Mouse (Mus musculus) myocyte (in vitro differentiated cells): ENCODE results near the gene 9930104L06Rik. TPM values are rescaled to one million over a fixed set of nuclear protein-coding genes. Genes with fewer than 3 reads are reported as not detected.

Experiments used
- H3K27me3 ChIP-seq: one replicate; pipeline ENCODE4 v1.6.1; 2011; ENCODE audit not compliant: control insufficient read depth, insufficient read depth, insufficient read length
- H3K36me3 ChIP-seq: one replicate; pipeline ENCODE4 v1.6.1; 2011; ENCODE audit not compliant: control insufficient read depth, insufficient read depth
- H3K4me2 ChIP-seq: one replicate; pipeline ENCODE4 v1.6.1; 2011; ENCODE audit warnings: low read depth, control low read depth
- H3K4me3 ChIP-seq: one replicate; pipeline ENCODE4 v1.5.1; 2011; ENCODE audit warnings: mild to moderate bottlenecking, control low read depth, moderate library complexity
- H3K79me2 ChIP-seq: one replicate; pipeline ENCODE4 v1.6.1; 2011; ENCODE audit not compliant: control insufficient read depth, insufficient read depth
- H3ac ChIP-seq: one replicate; pipeline ENCODE4 v1.6.1; 2011; ENCODE audit not compliant: control insufficient read depth, insufficient read length
- CEBPB ChIP-seq: IDR thresholded peaks from 2 replicates; pipeline ENCODE4 v1.6.1; 2011; ENCODE audit warnings: mild to moderate bottlenecking, moderate library complexity; ENCODE audit not compliant: poor library complexity, insufficient read depth, severe bottlenecking
- E2F4 ChIP-seq: IDR thresholded peaks from one replicate; pipeline ENCODE4 v1.6.1; 2011; ENCODE audit warnings: mild to moderate bottlenecking, control low read depth, moderate library complexity; ENCODE audit not compliant: insufficient read depth
- MAX ChIP-seq: IDR thresholded peaks from one replicate; pipeline ENCODE4 v1.6.1; 2011; ENCODE audit warnings: low read depth, mild to moderate bottlenecking, control low read depth
- MYOD1 ChIP-seq, 3 experiments: IDR thresholded peaks; one replicate each; pipeline ENCODE4 v1.6.1; 2011; ENCODE audit warnings: control low read depth in 2 of 3, low read depth in 2 of 3, mild to moderate bottlenecking in 2 of 3, moderate library complexity in 1 of 3; ENCODE audit not compliant: insufficient read length in 2 of 3, control insufficient read depth in 1 of 3
- MYOG ChIP-seq, 3 experiments: IDR thresholded peaks; one replicate each; pipeline ENCODE4 v1.6.1; 2011; ENCODE audit warnings: control low read depth in 2 of 3, low read depth in 2 of 3, mild to moderate bottlenecking in 2 of 3; ENCODE audit not compliant: insufficient read length in 2 of 3, control insufficient read depth in 1 of 3, insufficient read depth in 1 of 3
- POLR2A ChIP-seq: IDR thresholded peaks from one replicate; pipeline ENCODE4 v1.6.1; 2011; ENCODE audit warnings: low read depth, mild to moderate bottlenecking, control low read depth, moderate library complexity; ENCODE audit not compliant: insufficient read length
- POLR2AphosphoS2 ChIP-seq: IDR thresholded peaks from one replicate; pipeline ENCODE4 v1.6.1; 2011; ENCODE audit warnings: low read depth, control low read depth; ENCODE audit not compliant: insufficient read length
- REST ChIP-seq: IDR thresholded peaks from one replicate; pipeline ENCODE4 v1.6.1; 2011; ENCODE audit warnings: mild to moderate bottlenecking, control low read depth, moderate library complexity; ENCODE audit not compliant: insufficient read depth, insufficient read length
- SRF ChIP-seq: IDR thresholded peaks from one replicate; pipeline ENCODE4 v1.6.1; 2011; ENCODE audit warnings: low read depth; ENCODE audit not compliant: control insufficient read depth, insufficient read length
- TCF12 ChIP-seq: IDR thresholded peaks from one replicate; pipeline ENCODE4 v1.6.1; 2011; ENCODE audit warnings: mild to moderate bottlenecking, control low read depth; ENCODE audit not compliant: poor library complexity, insufficient read depth, severe bottlenecking
- TCF3 ChIP-seq: IDR thresholded peaks from one replicate; pipeline ENCODE4 v1.6.1; 2011; ENCODE audit warnings: low read depth, control low read depth; ENCODE audit not compliant: insufficient read length
- USF1 ChIP-seq: IDR thresholded peaks from one replicate; pipeline ENCODE4 v1.6.1; 2011; ENCODE audit warnings: low read depth, mild to moderate bottlenecking, control low read depth, moderate library complexity
- polyA plus RNA-seq: library from polyadenylated mRNA; unstranded; fragments of >200 nt; fragmentation: generic; extraction: Trizol; gene quantifications from one replicate; pipeline ENCODE4 v1.2.1, GENCODE M21; 2012; ENCODE audit warnings: missing spikeins

9930104L06Rik gene
- polyA plus RNA-seq, 1 experiment: 4.5 TPM

DNA sequence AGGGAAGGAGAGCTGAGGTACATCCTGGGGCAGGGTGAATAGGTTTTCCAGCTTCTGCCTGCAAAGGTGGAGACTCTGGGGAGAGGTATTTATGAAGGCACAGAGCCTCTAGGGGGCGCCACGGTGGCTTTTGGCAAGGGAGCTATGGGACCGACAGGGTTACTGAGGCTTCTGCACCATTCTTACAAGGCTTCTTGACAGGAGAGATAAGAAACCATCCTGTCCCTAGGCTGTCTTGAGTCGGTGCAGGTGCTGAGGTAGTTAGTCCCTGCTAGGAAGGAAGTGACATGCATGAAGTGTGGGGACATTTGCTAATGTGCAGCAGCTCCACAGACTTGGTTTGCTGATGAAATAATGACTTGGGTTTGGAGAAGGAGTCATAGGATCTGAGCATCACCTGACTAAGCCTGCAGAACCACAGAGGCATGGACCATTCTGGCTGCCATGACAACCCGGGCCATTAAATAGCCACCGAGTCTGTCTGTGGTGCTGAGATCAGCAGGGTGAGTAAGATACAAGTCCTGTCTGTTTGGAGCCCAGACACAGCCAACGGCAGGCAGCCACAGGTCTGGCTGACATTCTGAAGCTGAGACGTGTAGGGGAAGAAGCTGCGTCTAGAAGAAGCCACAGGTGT is 47.2 kb downstream of the 9930104L06Rik start:
- H3K4me3 ChIP-seq: no peak overlapping the region
- no peaks in the 10 kb centered on the region for H3K79me2 ChIP-seq
- no peaks in the 10 kb centered on the region for H3K36me3 ChIP-seq
- no peak overlapping the region for H3K4me2 ChIP-seq
- H3K27me3 ChIP-seq: peaks cover 87% of the 10 kb centered on the region
- no peak for TF ChIP-seq E2F4
- TF ChIP-seq SRF: no peak
- TF ChIP-seq POLR2AphosphoS2: no peak
- no peak for TF ChIP-seq POLR2A
- no peak for TF ChIP-seq MYOD1 (IDR thresholded peaks at IDR 0.05; ENCODE audit: control insufficient read depth in 1 of 3, insufficient read length in 2 of 3, low read depth in 2 of 3)
- no peak for TF ChIP-seq CEBPB
- TF ChIP-seq MAX: no peak
- TF ChIP-seq TCF3: no peak
- TF ChIP-seq REST: no peak
- TF ChIP-seq USF1: no peak
- no peak for TF ChIP-seq TCF12
- no peak for TF ChIP-seq MYOG (IDR thresholded peaks at IDR 0.05; ENCODE audit: control insufficient read depth in 1 of 3, insufficient read depth in 1 of 3, insufficient read length in 2 of 3, low read depth in 2 of 3)
- no peak overlapping the region for H3ac ChIP-seq

DNA sequence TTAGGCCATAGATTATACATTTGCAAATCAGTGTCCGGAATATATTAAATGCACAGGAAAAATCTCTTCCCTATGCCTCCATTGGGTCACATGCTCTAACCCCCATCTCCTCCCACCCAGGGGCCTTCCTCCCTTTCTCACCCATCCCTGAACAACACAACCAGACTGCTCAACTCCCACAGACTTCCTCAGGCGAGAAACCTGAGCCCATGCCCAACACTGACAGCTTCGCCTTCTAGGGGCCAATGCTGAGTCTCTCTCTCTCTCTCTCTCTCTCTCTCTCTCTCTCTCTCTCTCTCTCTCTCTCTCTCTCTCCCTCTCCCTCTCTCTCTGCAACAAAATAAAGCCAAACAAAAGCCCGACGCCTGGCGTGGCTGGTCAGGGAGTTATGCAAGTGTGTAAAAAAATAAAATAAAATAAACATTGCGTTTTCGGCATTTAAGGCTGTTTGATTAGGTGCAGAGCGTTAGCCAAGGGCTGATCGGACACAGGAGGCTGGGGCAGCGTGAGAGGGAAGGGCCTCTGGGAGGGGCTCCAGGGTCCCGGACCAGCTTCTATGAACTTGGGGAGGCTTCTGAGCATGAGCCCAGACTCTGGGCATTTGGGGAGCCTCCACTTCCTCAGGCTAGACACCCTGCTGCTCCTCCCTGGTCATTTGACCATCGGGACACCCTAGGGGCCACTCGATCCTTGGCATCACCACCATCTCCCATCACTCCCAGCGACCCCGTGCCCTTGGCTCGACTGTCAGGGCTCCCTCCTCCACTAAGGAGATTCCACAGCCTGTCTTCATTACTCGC is 48.2 kb downstream of the 9930104L06Rik start:
- H3K4me3 ChIP-seq: no peak overlapping the region

DNA sequence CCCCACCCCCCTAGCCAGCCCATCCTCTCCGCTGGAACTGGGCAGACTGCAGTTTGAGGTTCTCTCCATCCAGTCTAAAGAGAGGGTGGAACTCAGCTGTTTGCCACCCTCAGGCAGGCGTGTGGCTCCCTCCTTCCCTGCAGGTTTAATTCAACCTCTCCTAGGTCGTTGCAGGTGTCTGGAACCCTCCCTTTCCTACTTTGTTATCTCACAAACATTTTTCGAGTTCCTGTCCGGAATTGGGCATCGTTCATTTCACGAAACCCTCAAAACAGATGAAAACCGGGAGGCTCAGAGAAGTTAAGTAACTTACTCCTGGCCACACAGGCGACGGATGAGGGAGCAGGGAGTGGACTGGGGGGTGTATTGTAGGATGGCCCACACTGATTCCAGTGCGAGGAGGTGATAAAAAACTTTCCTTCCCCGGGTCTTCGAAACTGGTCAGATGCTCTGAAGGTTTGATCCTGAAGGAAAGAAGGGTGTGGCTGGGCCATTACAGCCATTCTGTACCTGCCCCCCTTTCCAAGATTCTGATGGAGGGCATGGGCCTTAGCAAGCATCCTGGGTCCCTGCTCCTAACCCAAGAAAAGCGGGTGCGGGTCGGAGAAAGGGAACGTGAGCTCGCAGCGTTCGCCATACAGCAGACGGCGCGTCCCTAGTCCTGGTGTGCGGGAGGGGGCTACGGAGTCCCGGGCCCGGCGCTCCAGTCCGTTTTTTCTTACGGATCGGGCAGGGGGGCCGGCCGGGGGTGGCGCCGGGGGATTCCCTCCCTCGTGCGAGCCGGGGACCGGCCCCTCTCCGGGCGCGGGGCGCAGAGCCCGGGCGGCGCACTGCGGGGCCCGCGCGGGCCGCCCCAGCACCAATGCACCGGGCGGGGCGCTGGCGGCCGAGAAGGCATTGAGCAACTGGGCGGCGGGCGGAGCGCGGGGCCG is 49.1 kb downstream of the 9930104L06Rik start, which contains the start of gene Rspo1:
TSS of gene Rspo1 (plus strand) at position 760 of the 932 bp plus-strand sequence.
- no peak within 1 kb of the TSS for H3ac ChIP-seq
- H3K4me2 ChIP-seq: no peak within 1 kb of the TSS
- no peak for TF ChIP-seq MYOG (IDR thresholded peaks at IDR 0.05; ENCODE audit: control insufficient read depth in 1 of 3, insufficient read depth in 1 of 3, insufficient read length in 2 of 3, low read depth in 2 of 3)
- no peak for TF ChIP-seq TCF12
- TF ChIP-seq POLR2AphosphoS2: no peak
- no peak for TF ChIP-seq CEBPB
- no peaks in the 10 kb centered on the region for H3K36me3 ChIP-seq
- no peaks in the 10 kb centered on the region for H3K79me2 ChIP-seq
- peaks cover 95% of the 10 kb centered on the region for H3K27me3 ChIP-seq
- no peak within 1 kb of the TSS for H3K4me3 ChIP-seq

More for the DNA sequence above, 48.2 kb downstream of the 9930104L06Rik start:
- Histone ChIP-seq H3ac (no peak overlapping the region), H3K36me3 (no peaks in the 10 kb centered on the region), H3K79me2 (no peaks in the 10 kb centered on the region), H3K4me2 (no peak overlapping the region), H3K27me3 (peaks cover 89% of the 10 kb centered on the region)
- TF ChIP-seq TCF3: no peak
- no peak for TF ChIP-seq TCF12
- no peak for TF ChIP-seq USF1
- TF ChIP-seq CEBPB: no peak
- TF ChIP-seq MYOD1 (IDR thresholded peaks at IDR 0.05; ENCODE audit: control insufficient read depth in 1 of 3, insufficient read length in 2 of 3, low read depth in 2 of 3): no peak
- no peak for TF ChIP-seq SRF
- no peak for TF ChIP-seq REST
- no peak for TF ChIP-seq E2F4
- TF ChIP-seq POLR2AphosphoS2: no peak
- no peak for TF ChIP-seq MYOG (IDR thresholded peaks at IDR 0.05; ENCODE audit: control insufficient read depth in 1 of 3, insufficient read depth in 1 of 3, insufficient read length in 2 of 3, low read depth in 2 of 3)

DNA sequence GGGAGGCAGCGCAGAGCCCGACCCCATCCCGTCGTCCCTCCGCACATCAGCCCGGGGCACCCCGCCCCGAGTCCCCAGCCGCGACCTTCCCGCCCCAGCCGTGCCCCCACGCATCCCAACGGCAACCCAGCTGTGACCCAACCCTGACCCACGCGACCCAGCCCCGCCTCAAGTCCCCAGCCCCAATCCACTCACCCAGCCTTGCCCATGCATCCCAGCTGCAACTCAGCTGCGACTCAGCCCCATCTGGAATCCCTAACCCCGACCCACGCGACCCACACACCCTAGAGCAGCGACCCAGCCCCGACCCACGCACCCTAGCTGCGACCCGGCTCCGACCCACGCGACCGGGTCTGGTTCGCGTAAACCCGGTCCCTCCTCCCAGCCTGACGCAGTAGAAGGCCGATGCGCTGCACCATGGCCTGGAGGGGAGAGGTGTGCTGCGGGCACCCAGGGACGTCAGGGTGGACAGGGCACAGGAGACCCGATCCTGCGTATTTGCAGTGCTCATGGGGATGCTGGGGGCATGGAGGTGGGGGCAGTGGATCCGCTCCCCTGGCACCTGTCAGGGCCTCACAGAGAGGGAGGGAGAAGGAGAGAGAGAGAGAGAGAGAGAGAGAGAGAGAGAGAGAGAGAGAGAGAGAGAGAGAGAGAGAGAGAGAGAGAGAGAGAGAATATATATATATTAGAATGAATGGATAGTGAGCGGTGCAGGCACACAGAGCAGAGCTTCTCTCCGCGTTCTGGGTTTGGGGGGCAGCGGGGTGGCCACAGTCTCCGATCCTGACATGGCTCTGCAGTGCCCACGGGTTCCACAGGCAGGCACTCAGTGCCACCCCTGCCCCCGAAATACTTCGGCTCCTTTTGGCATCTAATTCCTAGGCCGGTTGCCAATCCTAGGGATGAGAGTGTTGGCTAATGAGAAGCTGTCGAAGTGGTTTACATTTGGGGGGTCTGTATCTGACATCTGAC is 50.2 kb downstream of the 9930104L06Rik start:
- TF ChIP-seq USF1: no peak
- TF ChIP-seq MYOD1 (IDR thresholded peaks at IDR 0.05; ENCODE audit: control insufficient read depth in 1 of 3, insufficient read length in 2 of 3, low read depth in 2 of 3): no peak
- H3K4me3 ChIP-seq: no peak overlapping the region
- no peak overlapping the region for H3K4me2 ChIP-seq
- no peaks in the 10 kb centered on the region for H3K79me2 ChIP-seq
- no peak overlapping the region for H3ac ChIP-seq
- no peaks in the 10 kb centered on the region for H3K36me3 ChIP-seq
- peaks cover 94% of the 10 kb centered on the region for H3K27me3 ChIP-seq
